Mouse (Mus musculus) T-cell, adult 2 months (primary cell): ENCODE measurements around the gene Ubfd1.

Experiments used
- DNase-seq: peaks from one replicate; pipeline ENCODE4 v3.0.0; 2022; ENCODE audit warnings: low spot score

Gene Ubfd1

GRCm38 (mm10) chr7:122066945-122067516 lies at the start of gene Ubfd1, which contains the start of gene Ears2:
TSS of gene Ubfd1 (plus strand) at chr7:122067175.
TSS of gene Ears2 (minus strand) at chr7:122067263.
- peak; percentile 92 for DNase-seq

GRCm38 (mm10) chr7:122018247-122018646 lies 48.7 kb upstream of the Ubfd1 start:
- DNase-seq, result no peak

GRCm38 (mm10) chr7:122018978-122019377 lies 48.0 kb upstream of the Ubfd1 start:
- no peak for DNase-seq

GRCm38 (mm10) chr7:122020273-122020666 lies 46.7 kb upstream of the Ubfd1 start:
- DNase-seq, result no peak

GRCm38 (mm10) chr7:122020667-122021354 lies 46.2 kb upstream of the Ubfd1 start, which contains the start of gene Gga2:
TSS of gene Gga2 (minus strand) at chr7:122021222.
- peak; percentile 82 for DNase-seq

- no peak for DNase-seq
These were observed 44.8 kb upstream of the Ubfd1 start for GRCm38 (mm10) chr7:122022131-122022530.

- no peak for DNase-seq
These were observed 33.6 kb upstream of the Ubfd1 start for GRCm38 (mm10) chr7:122033371-122033770.

GRCm38 (mm10) chr7:122034348-122034747 lies 32.6 kb upstream of the Ubfd1 start:
- no peak for DNase-seq

- no peak for DNase-seq
These were observed 22.9 kb upstream of the Ubfd1 start for GRCm38 (mm10) chr7:122044106-122044505.

GRCm38 (mm10) chr7:122045181-122045634 lies 21.8 kb upstream of the Ubfd1 start:
- DNase-seq, result no peak

GRCm38 (mm10) chr7:122045711-122046110 lies 21.3 kb upstream of the Ubfd1 start:
- DNase-seq, result no peak

- no peak for DNase-seq
These were observed 20.2 kb upstream of the Ubfd1 start for GRCm38 (mm10) chr7:122046813-122047212.

GRCm38 (mm10) chr7:122048191-122048590 lies 18.8 kb upstream of the Ubfd1 start:
- no peak for DNase-seq

- DNase-seq, result no peak
These were observed 16.1 kb upstream of the Ubfd1 start for GRCm38 (mm10) chr7:122050834-122051233.

GRCm38 (mm10) chr7:122056633-122057032 lies 10.3 kb upstream of the Ubfd1 start:
- no peak for DNase-seq

- no peak for DNase-seq
These were observed 1.3 kb upstream of the Ubfd1 start for GRCm38 (mm10) chr7:122065656-122066055.

GRCm38 (mm10) chr7:122066102-122066944 lies 652 bp upstream of the Ubfd1 start:
- peak; percentile 3 for DNase-seq

- DNase-seq, result no peak
These were observed 774 bp downstream of the Ubfd1 start for GRCm38 (mm10) chr7:122067517-122068381.

GRCm38 (mm10) chr7:122074374-122074773 lies 7.4 kb downstream of the Ubfd1 start:
- no peak for DNase-seq

GRCm38 (mm10) chr7:122079798-122080554 lies 13.0 kb downstream of the Ubfd1 start:
- no peak for DNase-seq

- no peak for DNase-seq
These were observed 14.1 kb downstream of the Ubfd1 start for GRCm38 (mm10) chr7:122081071-122081470.
